Mouse (Mus musculus) limb, embryonic 12.5 days (tissue): ENCODE data around the gene Mtcl1. TPM values are rescaled to one million over a fixed set of nuclear protein-coding genes. Genes with fewer than 3 reads are reported as not detected.

ENCODE experiments used
- ATAC-seq: fragments of 200-750 bp; cut with Nextera tagmentation; 2 replicates; pipeline ENCODE4 v1.8.0; 2017; ENCODE audit warnings: low read depth, moderate TSS enrichment; ENCODE audit not compliant: insufficient number of reproducible peaks, insufficient read depth, low FRiP score, low TSS enrichment
- H3K27ac ChIP-seq: fragments of 300-500 bp; sonication (generic); 2 replicates; pipeline ENCODE4 v1.5.1; 2016; ENCODE audit warnings: mild to moderate bottlenecking, moderate library complexity
- H3K27me3 ChIP-seq: fragments of 300-500 bp; sonication (generic); 2 replicates; pipeline ENCODE4 v1.6.1; 2016; ENCODE audit warnings: mild to moderate bottlenecking, moderate library complexity
- H3K36me3 ChIP-seq: fragments of 300-500 bp; sonication (generic); 2 replicates; pipeline ENCODE4 v1.6.1; 2016; ENCODE audit warnings: mild to moderate bottlenecking, moderate library complexity
- H3K4me1 ChIP-seq: fragments of 300-500 bp; sonication (generic); replicated peaks from 2 replicates; pipeline ENCODE4 v1.6.1; 2016
- H3K4me2 ChIP-seq: fragments of 300-500 bp; sonication (generic); 2 replicates; pipeline ENCODE4 v1.6.1; 2016; ENCODE audit warnings: mild to moderate bottlenecking, moderate library complexity
- H3K4me3 ChIP-seq: fragments of 300-500 bp; sonication (generic); replicated peaks from 2 replicates; pipeline ENCODE4 v1.5.1; 2016; ENCODE audit warnings: mild to moderate bottlenecking
- H3K9ac ChIP-seq: fragments of 300-500 bp; sonication (generic); replicated peaks from 2 replicates; pipeline ENCODE4 v1.6.1; 2016; ENCODE audit warnings: mild to moderate bottlenecking, moderate library complexity
- H3K9me3 ChIP-seq: fragments of 300-500 bp; sonication (generic); 2 replicates; pipeline ENCODE4 v1.6.1; 2016; ENCODE audit warnings: mild to moderate bottlenecking, moderate library complexity
- WGBS: fragments of 180-500 bp; shearing (Covaris S2); methylation state at CpG from one replicate; pipeline ENCODE4 v1.1.7; 2016; 5-methylcytosine and 5-hydroxymethylcytosine counted together
- polyA plus RNA-seq: library from polyadenylated mRNA; unstranded; fragments of >200 nt; fragmentation: Nextera tagmentation; extraction: Ambion mirVana; gene quantifications from 2 replicates; pipeline ENCODE4 v1.2.1, GENCODE M21; 2016

The Mtcl1 gene
- polyA plus RNA-seq, 1 experiment from 2014 or later: 5.3 TPM

DNA sequence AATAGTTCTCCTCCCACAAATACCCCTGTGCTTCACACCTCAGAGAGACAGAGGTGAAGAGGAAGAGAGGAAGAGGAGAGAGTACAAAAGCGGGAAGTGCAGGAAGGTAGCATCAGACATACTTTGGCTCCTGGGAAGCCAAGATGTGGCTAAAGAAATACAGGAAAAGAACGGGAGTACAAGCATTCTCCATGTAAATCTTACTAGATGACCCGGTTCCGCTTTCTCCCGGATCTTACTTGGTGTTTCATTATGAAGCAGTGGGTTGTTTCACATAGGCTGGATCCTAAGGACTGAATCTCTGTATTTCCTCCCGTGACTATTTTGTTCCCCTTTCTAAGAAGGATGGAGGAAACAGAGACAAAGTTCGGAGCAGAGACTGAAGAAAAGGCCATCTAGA lies 43.9 kb downstream of the Mtcl1 start:
- no peak overlapping the region for H3K9ac ChIP-seq
- 34% methylated on average over 7 of the region's 7 CpGs for WGBS
- no peaks in the 10 kb centered on the region for H3K9me3 ChIP-seq
- ATAC-seq: no peak
- peaks cover 9% of the 10 kb centered on the region; the same call in 1 of the 2 replicates for H3K36me3 ChIP-seq
- peaks cover 33% of the 10 kb centered on the region for H3K4me1 ChIP-seq
- H3K27me3 ChIP-seq: peaks cover 7% of the 10 kb centered on the region; the same call in 1 of the 2 replicates
- H3K4me2 ChIP-seq: peak overlapping the region; percentile 32
- no peak overlapping the region for H3K4me3 ChIP-seq
- no peak overlapping the region for H3K27ac ChIP-seq

DNA sequence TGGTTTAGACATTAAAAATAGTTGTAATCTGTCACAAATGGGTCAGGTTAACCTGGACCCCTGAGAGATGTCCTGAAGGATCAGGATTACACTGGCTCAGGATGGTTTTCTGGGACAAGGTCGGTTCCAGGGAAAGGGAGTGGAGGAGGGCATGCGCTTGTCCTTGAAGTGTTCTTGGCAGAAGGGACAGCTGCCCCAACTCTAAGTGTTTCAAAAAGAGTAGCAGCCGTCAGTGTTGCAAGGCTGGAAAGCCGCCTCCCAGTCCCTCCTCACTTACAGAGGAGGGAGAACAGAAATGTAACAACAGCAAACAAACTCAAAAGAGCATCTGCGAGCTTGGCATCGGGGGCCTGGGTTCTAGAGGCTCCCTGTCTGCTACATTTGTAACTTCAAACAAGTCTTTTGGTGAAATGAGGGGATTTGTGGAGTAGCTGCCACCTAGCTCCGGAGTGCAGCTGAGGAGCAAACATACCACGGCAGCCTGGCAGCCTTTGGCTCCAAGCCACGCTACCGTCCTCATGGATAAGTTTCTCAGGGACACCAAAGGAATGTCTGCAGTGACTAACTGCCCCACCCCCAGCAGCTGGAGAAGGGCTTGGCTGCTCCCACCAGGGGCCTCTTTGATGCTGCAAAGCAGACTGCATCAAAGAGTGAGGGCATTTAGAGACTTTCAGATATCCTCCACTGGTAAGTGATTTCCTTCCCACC lies 44.5 kb downstream of the Mtcl1 start:
- H3K4me3 ChIP-seq: no peak overlapping the region
- WGBS: 15% methylated on average over 10 of the region's 10 CpGs

DNA sequence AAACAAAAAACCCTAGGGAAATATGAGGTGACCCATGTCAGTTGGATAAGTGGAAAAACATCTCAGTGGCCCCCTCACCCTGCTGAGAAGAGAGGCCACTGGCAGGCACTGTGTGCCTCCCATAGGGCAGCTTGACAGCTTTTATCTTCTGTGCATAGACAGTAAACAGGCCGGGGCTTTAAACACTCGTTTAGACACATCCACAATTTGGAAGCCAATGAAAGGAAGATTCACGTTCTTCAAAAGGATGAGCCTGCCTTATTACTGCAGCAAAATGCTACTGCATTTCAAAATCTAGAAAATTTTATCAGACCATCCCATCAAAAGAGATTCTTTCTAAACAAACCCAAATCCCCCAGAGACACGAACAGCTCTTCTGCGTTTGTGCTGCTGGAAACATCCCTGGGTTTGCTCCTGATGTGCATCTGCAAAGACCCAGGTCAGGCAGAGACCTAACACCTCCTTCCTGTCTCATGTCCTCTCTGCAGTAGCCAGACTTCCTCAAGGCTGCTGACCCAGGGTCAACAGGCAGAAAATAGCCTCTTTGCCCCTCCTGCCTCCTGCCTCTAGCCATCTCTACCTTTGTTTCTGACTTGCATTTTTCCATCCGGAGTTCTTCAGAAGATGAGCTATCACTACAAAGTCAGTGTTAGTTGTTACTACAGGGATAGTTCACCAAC lies 46.6 kb downstream of the Mtcl1 start:
- no peaks in the 10 kb centered on the region for H3K9me3 ChIP-seq
- ATAC-seq: no peak
- no peak overlapping the region for H3K4me2 ChIP-seq
- 9% methylated on average over 6 of the region's 6 CpGs for WGBS
- H3K27me3 ChIP-seq: peaks cover 7% of the 10 kb centered on the region; the same call in 1 of the 2 replicates
- no peak overlapping the region for H3K4me3 ChIP-seq
- no peak overlapping the region for H3K9ac ChIP-seq
- no peak overlapping the region for H3K27ac ChIP-seq
- H3K4me1 ChIP-seq: peaks cover 28% of the 10 kb centered on the region
- no peaks in the 10 kb centered on the region for H3K36me3 ChIP-seq

More for the DNA sequence above, 44.5 kb downstream of the Mtcl1 start:
- Histone ChIP-seq H3K27me3 (peaks cover 7% of the 10 kb centered on the region; the same call in 1 of the 2 replicates), H3K4me1 (peaks cover 33% of the 10 kb centered on the region), H3K9ac (no peak overlapping the region; the same call in 1 of the 2 replicates), H3K9me3 (no peaks in the 10 kb centered on the region), H3K36me3 (0 out of 2 replicates have a peak, but pooled peaks cover 6% of the 10 kb centered on the region), H3K27ac (no peak overlapping the region), H3K4me2 (peak overlapping the region; percentile 32)
- no peak for ATAC-seq

- peaks cover 7% of the 10 kb centered on the region; the same call in 1 of the 2 replicates for H3K27me3 ChIP-seq
- H3K4me3 ChIP-seq: no peak overlapping the region
- H3K9me3 ChIP-seq: no peaks in the 10 kb centered on the region
- ATAC-seq: no peak
- peak overlapping the region; percentile 59; the same call in 1 of the 2 replicates for H3K27ac ChIP-seq
- no peak overlapping the region for H3K9ac ChIP-seq
- 44% methylated on average over 9 of the region's 9 CpGs for WGBS
- peaks cover 26% of the 10 kb centered on the region for H3K4me1 ChIP-seq
- no peaks in the 10 kb centered on the region for H3K36me3 ChIP-seq
- no peak overlapping the region for H3K4me2 ChIP-seq
Observed at GRCm38 (mm10) chr17:66401596-66402265, 47.8 kb downstream of the Mtcl1 start.

- 63% methylated on average over 4 of the region's 4 CpGs for WGBS
- H3K9me3 ChIP-seq: no peaks in the 10 kb centered on the region
- no peaks in the 10 kb centered on the region for H3K36me3 ChIP-seq
- H3K27ac ChIP-seq: no peak overlapping the region
- H3K4me2 ChIP-seq: no peak overlapping the region
- no peaks in the 10 kb centered on the region for H3K27me3 ChIP-seq
- peaks cover 18% of the 10 kb centered on the region for H3K4me1 ChIP-seq
- ATAC-seq: no peak
- no peak overlapping the region for H3K4me3 ChIP-seq
- no peak overlapping the region for H3K9ac ChIP-seq
Observed at GRCm38 (mm10) chr17:66399780-66400179, 49.8 kb downstream of the Mtcl1 start.

DNA sequence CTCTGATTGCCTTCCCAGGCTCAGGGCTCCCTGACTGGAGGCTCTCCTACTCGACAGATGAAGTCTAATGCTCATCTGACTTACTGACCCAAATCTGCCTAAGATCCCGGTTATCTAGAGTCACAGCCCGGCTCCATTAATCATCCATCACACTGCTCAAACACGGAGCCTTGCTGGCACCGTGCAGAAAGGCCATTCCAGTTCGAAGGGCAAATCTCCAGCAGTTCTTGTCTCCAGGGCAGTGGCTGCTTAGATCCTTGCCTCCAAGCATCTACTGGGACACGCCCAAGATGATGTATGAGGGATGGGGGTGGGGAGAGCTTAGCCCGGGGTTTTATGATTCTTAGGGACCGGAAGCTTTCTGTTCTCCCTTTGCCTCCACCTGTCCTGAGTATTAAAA lies 55.0 kb downstream of the Mtcl1 start:
- ATAC-seq: no peak
- Histone ChIP-seq H3K27ac (no peak overlapping the region), H3K4me1 (0 out of 2 replicates have a peak, but pooled peaks cover 5% of the 10 kb centered on the region), H3K4me2 (no peak overlapping the region), H3K4me3 (no peak overlapping the region), H3K36me3 (no peaks in the 10 kb centered on the region), H3K27me3 (no peaks in the 10 kb centered on the region), H3K9me3 (no peaks in the 10 kb centered on the region), H3K9ac (no peak overlapping the region)
- WGBS: 46% methylated on average over 9 of the region's 9 CpGs

DNA sequence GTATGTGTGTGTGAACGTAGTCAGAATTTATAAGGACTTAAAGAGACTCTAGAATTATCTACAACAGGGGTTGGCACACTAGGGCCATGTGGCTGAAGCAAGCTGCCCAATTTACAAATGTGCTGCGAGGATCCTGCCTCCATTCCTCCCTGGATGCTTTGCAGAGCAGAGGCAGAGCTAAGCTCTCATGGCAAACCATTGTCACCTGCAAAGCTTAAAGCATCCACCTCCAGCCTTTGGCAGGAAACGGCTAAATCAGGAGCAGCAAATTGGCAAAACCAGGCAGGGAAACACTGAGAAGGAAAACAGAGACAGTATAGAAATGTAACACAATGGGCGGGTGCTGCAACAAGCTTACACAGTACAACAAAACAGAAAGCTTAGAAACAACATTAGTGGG lies 61.2 kb downstream of the Mtcl1 start:
- no peaks in the 10 kb centered on the region for H3K9me3 ChIP-seq
- WGBS: 77% methylated on average over 4 of the region's 4 CpGs

DNA sequence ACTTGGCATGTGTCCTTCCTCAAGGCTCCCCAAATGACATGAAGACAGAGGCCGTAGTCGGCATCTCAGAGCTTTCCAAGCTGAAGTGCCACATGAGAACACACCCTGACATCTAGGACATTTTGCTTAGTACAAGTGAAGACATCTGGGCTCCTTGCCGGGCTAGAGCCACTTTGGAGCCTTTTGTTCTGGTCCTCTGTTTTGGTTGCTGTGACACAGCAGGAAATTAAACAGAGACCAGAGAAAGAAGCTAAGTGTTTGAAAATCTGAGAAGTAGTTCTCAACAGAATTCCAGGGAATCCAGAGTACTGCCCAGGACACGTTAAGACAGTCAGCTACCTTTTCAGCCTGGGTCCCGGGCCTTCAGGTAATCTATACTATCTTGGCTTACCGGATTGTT lies 68.2 kb downstream of the Mtcl1 start:
- WGBS: 86% methylated on average over 6 of the region's 6 CpGs

More for the DNA sequence above, 61.2 kb downstream of the Mtcl1 start:
- Histone ChIP-seq H3K9ac (no peak overlapping the region), H3K4me1 (peaks cover 10% of the 10 kb centered on the region; the same call in 1 of the 2 replicates), H3K36me3 (no peaks in the 10 kb centered on the region), H3K27ac (no peak overlapping the region), H3K4me2 (no peak overlapping the region), H3K4me3 (no peak overlapping the region), H3K27me3 (no peaks in the 10 kb centered on the region)
- ATAC-seq: no peak

GRCm38 (mm10) chr17:66379900-66380857 lies 69.4 kb downstream of the Mtcl1 start:
- Histone ChIP-seq H3K9ac (no peak overlapping the region), H3K9me3 (no peaks in the 10 kb centered on the region), H3K4me2 (no peak overlapping the region), H3K4me3 (no peak overlapping the region), H3K27ac (no peak overlapping the region), H3K4me1 (0 out of 2 replicates have a peak, but pooled peaks cover 2% of the 10 kb centered on the region), H3K36me3 (peaks cover 33% of the 10 kb centered on the region), H3K27me3 (no peaks in the 10 kb centered on the region)
- 93% methylated on average over 22 of the region's 22 CpGs for WGBS
- ATAC-seq: no peak

More for the DNA sequence above, 68.2 kb downstream of the Mtcl1 start:
- no peaks in the 10 kb centered on the region for H3K27me3 ChIP-seq
- H3K9ac ChIP-seq: no peak overlapping the region
- no peak overlapping the region for H3K27ac ChIP-seq
- H3K4me2 ChIP-seq: no peak overlapping the region
- no peak for ATAC-seq
- H3K4me1 ChIP-seq: no peaks in the 10 kb centered on the region
- no peaks in the 10 kb centered on the region for H3K9me3 ChIP-seq
- H3K36me3 ChIP-seq: peaks cover 33% of the 10 kb centered on the region
- H3K4me3 ChIP-seq: no peak overlapping the region

DNA sequence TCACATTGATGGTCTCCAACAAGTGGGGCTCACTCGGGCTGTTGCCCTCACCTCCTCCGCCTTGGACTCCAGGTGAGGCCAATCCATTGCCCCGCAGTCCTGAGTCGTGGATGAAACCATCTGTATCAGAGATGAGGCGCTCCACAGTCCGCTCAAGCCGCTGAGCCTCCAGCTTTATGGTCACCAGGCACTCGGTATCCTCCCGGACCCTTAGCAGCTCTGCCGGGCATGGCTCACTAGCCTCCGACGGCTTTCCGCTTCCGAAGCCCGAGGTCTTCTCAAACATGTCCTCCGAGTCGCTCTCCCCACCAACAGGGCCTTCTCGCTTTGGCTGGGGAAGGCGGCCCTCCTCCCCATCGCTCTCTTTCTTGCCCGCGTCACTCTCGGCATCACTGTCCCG lies 70.2 kb downstream of the Mtcl1 start:
- no peak overlapping the region for H3K9ac ChIP-seq
- H3K4me2 ChIP-seq: no peak overlapping the region
- no peak overlapping the region for H3K4me3 ChIP-seq
- H3K36me3 ChIP-seq: peaks cover 33% of the 10 kb centered on the region
- ATAC-seq: no peak
- H3K9me3 ChIP-seq: no peaks in the 10 kb centered on the region
- H3K27me3 ChIP-seq: no peaks in the 10 kb centered on the region
- H3K4me1 ChIP-seq: peaks cover 9% of the 10 kb centered on the region; the same call in 1 of the 2 replicates
- no peak overlapping the region for H3K27ac ChIP-seq
- 94% methylated on average over 24 of the region's 24 CpGs for WGBS
